17 mouse cellular contexts compared by ENCODE assay signal in the genomic region with DNA sequence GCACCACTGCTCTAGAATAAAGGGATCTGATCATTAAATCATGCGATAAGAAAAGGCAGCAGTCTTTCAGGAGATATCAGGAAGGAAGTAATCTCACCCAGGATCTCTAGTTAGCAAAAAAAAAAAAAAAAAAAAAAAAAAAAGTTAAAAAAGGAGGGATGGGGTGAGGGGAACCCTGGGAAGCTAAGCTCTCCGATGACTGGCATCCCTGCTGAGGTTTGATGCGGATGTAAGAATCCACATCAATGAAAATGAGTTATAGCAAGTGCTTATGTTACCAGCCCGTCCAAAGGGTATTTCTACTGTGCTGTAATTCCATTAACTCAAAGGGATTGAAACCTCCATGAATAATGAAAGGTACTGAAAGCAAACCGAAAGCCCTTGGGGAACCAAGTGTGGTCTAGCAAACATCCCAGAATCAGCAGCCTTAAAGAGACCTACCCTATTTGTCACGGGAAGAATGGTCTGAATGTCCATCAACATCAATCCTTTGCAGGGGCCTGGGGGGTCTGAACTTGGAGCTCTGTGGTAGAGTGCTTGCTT.
"Had no signal": no experiment of that assay in that cellular context is flagged by ENCODE, and none has a peak within 500 bp of the region (broad histone marks: within the 10 kb centered on the region; RNA-seq: fewer than 3 reads in every experiment).

No protein-coding gene starts in this region.

- H3K4me1 ChIP-seq: intestine, embryonic 15.5 days; liver, embryonic 15.5 days had no signal

- ATAC-seq: hindbrain, postnatal 0 days; intestine, embryonic 15.5 days; lung, postnatal 0 days had no signal

- H3K9ac ChIP-seq: intestine, embryonic 15.5 days; liver, embryonic 15.5 days; neural tube, embryonic 15.5 days had no signal

- H3K27me3 ChIP-seq: intestine, embryonic 15.5 days; liver, embryonic 15.5 days; neural tube, embryonic 15.5 days had no signal

- H3K36me3 ChIP-seq: intestine, embryonic 15.5 days; limb, embryonic 10.5 days; liver, embryonic 15.5 days; midbrain, embryonic 10.5 days; neural tube, embryonic 15.5 days had no signal

- H3K9me3 ChIP-seq: intestine, embryonic 15.5 days; limb, embryonic 10.5 days; liver, embryonic 15.5 days; neural tube, embryonic 15.5 days had no signal

- H3K4me3 ChIP-seq: intestine, embryonic 15.5 days; left cerebral cortex, adult 2 months; limb, embryonic 10.5 days; liver, embryonic 15.5 days; midbrain, embryonic 10.5 days; myocyte; neural tube, embryonic 15.5 days had no signal

- H3K27ac ChIP-seq: hindbrain, postnatal 0 days; intestine, embryonic 15.5 days; left cerebral cortex, adult 2 months; liver, embryonic 15.5 days; midbrain, embryonic 10.5 days; neural tube, embryonic 15.5 days had no signal

- H3K4me2 ChIP-seq: intestine, embryonic 15.5 days; liver, embryonic 11.5 days; liver, embryonic 15.5 days; neural tube, embryonic 15.5 days had no signal

- DNase-seq: kidney, adult 2 months; kidney, postnatal 4 days; lung, adult 2 months; lung, postnatal 36 days; right cerebral cortex, postnatal 4 days; spleen, adult 18-20 months; thymus, postnatal 36 days had no signal
